Mouse (Mus musculus) small intestine, adult 2 months (tissue): ENCODE measurements around the gene Uvrag. TPM values are rescaled to one million over a fixed set of nuclear protein-coding genes. Genes with fewer than 3 reads are reported as not detected.

ENCODE experiments used
- H3K27ac ChIP-seq: fragments of 200-500 bp; 2 replicates; pipeline ENCODE4 v1.5.1; 2012; ENCODE audit warnings: low read depth, low read length, control low read depth, inconsistent platforms; ENCODE audit not compliant: insufficient read depth
- H3K27me3 ChIP-seq: fragments of 200-500 bp; 2 replicates; pipeline ENCODE4 v1.6.1; 2012; ENCODE audit warnings: mild to moderate bottlenecking, moderate library complexity, low read length, inconsistent platforms; ENCODE audit not compliant: control insufficient read depth, insufficient read depth
- H3K36me3 ChIP-seq: fragments of 200-500 bp; 2 replicates; pipeline ENCODE4 v1.6.1; 2012; ENCODE audit warnings: mild to moderate bottlenecking, low read length, control low read depth, inconsistent platforms; ENCODE audit not compliant: control insufficient read depth, insufficient read depth
- H3K4me1 ChIP-seq: fragments of 200-500 bp; 2 replicates; pipeline ENCODE4 v1.6.1; 2012; ENCODE audit warnings: low read length, inconsistent platforms, mixed read lengths; ENCODE audit not compliant: control insufficient read depth, insufficient read depth, insufficient read length
- H3K4me3 ChIP-seq: fragments of 200-500 bp; 2 replicates; pipeline ENCODE4 v1.5.1; 2012; ENCODE audit warnings: low read depth, mild to moderate bottlenecking, control low read depth, inconsistent platforms, low read length, moderate library complexity
- CTCF ChIP-seq: fragments of 200-500 bp; IDR thresholded peaks from 2 replicates; pipeline ENCODE4 v1.5.1; 2012; ENCODE audit warnings: low read depth, mild to moderate bottlenecking, control low read depth, inconsistent platforms, low read length, moderate library complexity, mixed read lengths; ENCODE audit not compliant: insufficient replicate concordance, insufficient read length; ENCODE audit errors: extremely low read depth
- POLR2A ChIP-seq: fragments of 200-500 bp; IDR thresholded peaks from 2 replicates; pipeline ENCODE4 v1.6.1; 2012; ENCODE audit warnings: low read depth, mild to moderate bottlenecking, control low read depth, inconsistent platforms, low read length, moderate library complexity
- WGBS: fragments of 180-500 bp; shearing (Covaris S2); methylation state at CpG from one replicate; pipeline ENCODE4 v1.1.7; 2018; 5-methylcytosine and 5-hydroxymethylcytosine counted together
- polyA plus RNA-seq: library from polyadenylated mRNA; depleted of rRNA; stranded (reverse); fragments of >200 nt; gene quantifications from 2 replicates; pipeline ENCODE4 v1.2.3, GENCODE M21; 2012

Uvrag gene
- polyA plus RNA-seq, 1 experiment = 28.2 TPM

DNA sequence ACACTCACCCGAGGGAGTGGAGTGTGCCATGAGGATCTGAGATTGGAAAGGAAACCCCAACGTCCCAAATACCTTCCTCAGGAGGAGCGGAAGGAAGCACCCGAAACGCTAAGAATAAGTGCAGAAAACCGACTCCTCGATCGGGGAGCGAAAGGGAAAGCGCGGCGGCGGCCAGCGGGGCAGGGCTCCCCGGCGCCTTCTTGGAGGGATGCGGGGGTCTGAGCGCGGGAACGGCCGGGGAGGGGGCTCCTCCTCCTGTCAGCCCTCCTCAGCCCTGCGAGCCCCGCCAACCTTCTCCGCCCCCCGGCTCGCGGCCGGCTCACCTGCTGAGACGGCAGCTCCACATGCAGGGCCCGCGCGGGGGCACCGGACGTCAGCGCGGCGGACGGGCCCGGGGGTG, 430 bp downstream of the Uvrag start:
- WGBS = under 1% methylated on average over 39 of the region's 39 CpGs
- TF ChIP-seq CTCF = no peak
- TF ChIP-seq POLR2A = no peak
- Histone ChIP-seq H3K36me3 (no peaks in the 10 kb centered on the region), H3K4me1 (peaks cover 7% of the 10 kb centered on the region; the same call in 1 of the 2 replicates), H3K4me3 (peak overlapping the region; percentile 90), H3K27me3 (no peaks in the 10 kb centered on the region), H3K27ac (peak overlapping the region; percentile 77)

DNA sequence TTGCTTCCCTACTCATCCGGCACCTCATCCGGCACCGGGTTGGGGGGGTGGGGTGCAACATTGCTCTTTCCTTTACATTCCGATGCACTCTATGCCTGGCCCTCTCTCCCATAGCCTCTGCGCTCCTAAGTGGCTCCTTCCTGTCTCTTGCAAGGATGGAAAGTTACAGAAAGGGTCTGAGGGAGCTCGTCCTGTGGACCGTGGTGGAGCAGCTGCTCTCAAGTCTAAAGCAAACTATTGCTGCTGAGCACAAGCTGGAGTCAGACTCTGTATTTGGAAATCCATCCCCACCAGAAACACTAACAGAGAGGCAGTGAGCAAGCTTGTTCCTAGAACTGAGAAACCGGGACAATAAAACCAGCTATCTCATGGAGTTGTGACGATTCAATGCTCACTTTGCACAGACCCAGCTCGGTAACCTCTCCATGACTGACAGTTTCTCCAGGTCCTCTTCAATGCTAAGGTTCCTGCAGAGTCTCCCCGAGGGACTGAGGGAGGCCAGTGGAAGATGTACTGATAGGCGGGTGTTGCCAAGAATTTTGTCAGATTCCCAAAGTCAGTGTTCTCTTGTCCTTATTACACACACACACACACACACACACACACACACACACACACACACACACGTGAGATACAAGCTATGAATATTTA, 975 bp downstream of the Uvrag start:
- peak overlapping the region; percentile 90 for H3K4me3 ChIP-seq
- peak overlapping the region; percentile 77 for H3K27ac ChIP-seq
- H3K36me3 ChIP-seq = no peaks in the 10 kb centered on the region
- TF ChIP-seq CTCF (no peak), POLR2A (no peak)
- peaks cover 7% of the 10 kb centered on the region; the same call in 1 of the 2 replicates for H3K4me1 ChIP-seq
- H3K27me3 ChIP-seq = no peaks in the 10 kb centered on the region
- 1% methylated on average over 13 of the region's 13 CpGs for whole genome bisulfite sequencing

DNA sequence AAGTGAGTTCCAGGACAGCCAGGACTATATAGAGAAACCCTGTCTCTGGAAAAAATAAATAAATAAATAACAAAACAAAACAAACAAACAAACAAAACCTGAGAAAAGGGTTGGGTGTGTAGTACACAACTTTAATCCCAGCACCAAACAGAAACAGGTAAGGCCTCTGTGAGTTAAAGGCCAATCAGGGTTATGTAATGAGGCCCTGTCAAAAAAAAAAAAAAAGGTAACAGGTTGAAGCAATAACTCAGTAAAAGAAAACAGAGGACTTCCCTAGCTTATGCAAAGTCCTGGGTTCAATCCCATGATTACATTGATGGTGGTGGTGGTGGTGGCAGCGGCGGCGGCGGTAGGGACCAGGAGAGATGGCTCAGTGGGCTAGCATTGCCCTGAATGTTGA, 3.4 kb downstream of the Uvrag start:
- 95% methylated on average over 4 of the region's 4 CpGs for WGBS
- no peak overlapping the region for H3K4me3 ChIP-seq
- H3K27ac ChIP-seq = no peak overlapping the region
- TF ChIP-seq POLR2A (no peak), CTCF (no peak)
- no peaks in the 10 kb centered on the region for H3K36me3 ChIP-seq
- no peaks in the 10 kb centered on the region for H3K27me3 ChIP-seq
- peaks cover 7% of the 10 kb centered on the region; the same call in 1 of the 2 replicates for H3K4me1 ChIP-seq

DNA sequence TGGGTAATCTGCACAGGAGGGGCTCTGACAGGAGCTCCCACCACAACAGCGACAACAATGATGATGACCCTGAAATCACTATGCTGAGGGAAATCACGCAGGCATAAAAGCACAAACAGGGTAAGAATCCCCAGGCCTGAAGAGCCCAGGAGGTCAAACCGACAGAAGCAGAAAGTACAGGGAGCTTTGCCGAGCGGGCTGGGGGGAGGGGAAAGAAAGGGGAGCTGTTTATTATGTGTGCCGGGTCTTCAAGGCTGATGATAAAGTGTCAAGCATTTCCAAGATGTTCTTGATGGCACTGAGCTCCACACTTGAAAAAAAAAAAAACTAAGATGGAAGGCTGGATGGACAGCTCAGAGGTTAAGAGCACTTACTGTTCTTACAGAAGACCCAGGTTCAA, 4.2 kb downstream of the Uvrag start:
- Histone ChIP-seq H3K4me3 (no peak overlapping the region), H3K27me3 (no peaks in the 10 kb centered on the region), H3K4me1 (peaks cover 7% of the 10 kb centered on the region; the same call in 1 of the 2 replicates), H3K36me3 (no peaks in the 10 kb centered on the region), H3K27ac (no peak overlapping the region)
- WGBS = 75% methylated on average over 6 of the region's 6 CpGs
- TF ChIP-seq CTCF = no peak
- no peak for TF ChIP-seq POLR2A

DNA sequence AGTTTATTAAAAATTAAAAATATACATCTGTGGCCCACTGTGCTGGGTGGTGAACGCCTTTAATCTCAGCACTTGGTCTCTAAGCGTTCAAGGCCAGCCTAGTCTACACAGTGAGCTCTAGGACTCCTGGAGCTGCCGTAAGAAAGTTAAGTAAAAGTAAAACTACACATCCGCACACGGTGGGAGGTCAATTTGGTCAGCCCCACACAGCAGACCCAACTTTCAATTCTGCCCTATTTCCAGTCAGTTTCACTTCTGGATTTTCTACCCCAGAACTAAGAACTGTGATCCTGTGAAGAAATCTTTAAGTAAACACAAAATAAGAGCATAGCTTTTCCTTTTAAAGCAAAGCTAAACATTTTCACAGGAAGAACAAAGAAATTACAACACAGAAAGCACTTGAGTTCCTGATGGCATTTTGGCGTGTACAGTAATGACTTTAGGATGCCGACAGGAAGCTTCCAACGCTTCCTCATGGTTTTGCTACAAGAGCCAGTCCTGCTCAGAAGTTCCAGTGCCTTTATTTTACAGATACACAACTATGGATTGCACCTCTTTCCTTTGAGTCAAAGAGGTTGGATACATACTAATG, 7.0 kb downstream of the Uvrag start:
- no peak for TF ChIP-seq POLR2A
- no peak for TF ChIP-seq CTCF
- H3K4me1 ChIP-seq = peaks cover 12% of the 10 kb centered on the region
- peak overlapping the region; percentile 32 for H3K27ac ChIP-seq
- 72% methylated on average over 8 of the region's 8 CpGs for WGBS
- no peaks in the 10 kb centered on the region for H3K27me3 ChIP-seq
- H3K4me3 ChIP-seq = no peak overlapping the region
- no peaks in the 10 kb centered on the region for H3K36me3 ChIP-seq

DNA sequence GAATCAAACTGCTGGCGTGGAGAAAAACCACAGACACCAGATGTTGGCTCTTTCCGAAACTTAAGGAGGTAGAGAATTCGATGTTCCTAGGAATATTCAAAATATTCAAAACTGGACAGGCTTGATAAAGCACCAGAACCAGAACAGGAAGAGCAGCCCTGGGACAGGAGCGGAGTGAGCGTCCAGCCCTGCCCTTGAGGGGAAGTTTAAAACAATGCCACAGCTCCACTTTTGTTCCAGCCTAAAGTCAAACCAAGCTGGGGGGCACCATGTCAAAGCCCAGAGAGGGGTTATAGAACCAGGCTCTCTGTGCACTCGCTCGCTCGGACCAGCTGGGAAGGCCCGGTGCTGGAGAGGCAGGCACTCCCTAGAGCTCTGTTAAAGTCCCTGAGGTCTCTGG, 8.3 kb downstream of the Uvrag start:
- Histone ChIP-seq H3K27me3 (no peaks in the 10 kb centered on the region), H3K4me1 (peaks cover 20% of the 10 kb centered on the region), H3K36me3 (no peaks in the 10 kb centered on the region), H3K4me3 (no peak overlapping the region), H3K27ac (peak overlapping the region; percentile 45; the same call in 1 of the 2 replicates)
- TF ChIP-seq POLR2A (no peak), CTCF (no peak)
- 74% methylated on average over 9 of the region's 9 CpGs for WGBS

DNA sequence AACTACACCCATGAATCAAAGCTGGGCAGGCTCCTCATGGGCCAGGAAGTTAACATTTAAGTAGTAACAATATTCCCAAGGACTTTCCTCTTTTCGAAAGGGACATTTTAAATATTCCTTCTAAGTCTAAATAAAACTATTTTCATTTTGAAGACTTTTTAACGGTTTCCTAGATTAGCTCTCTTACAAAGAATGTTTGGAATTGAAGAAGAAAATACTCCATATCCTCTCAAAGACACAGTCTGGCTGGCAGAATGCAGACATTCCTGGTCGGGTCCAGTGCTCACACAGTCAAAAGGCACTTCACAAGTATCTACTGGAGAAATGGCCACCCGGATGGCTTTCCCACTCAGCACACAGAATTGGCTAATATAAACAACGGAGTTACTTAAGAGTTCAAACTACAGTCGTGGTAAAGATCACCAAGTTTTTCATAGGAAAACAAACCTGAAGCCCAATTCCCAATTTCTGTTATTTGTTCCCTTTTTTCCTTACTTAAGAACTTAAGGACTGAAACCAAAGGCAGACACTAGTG, 9.1 kb downstream of the Uvrag start:
- H3K4me1 ChIP-seq = peaks cover 24% of the 10 kb centered on the region
- H3K27ac ChIP-seq = no peak overlapping the region
- WGBS = 65% methylated on average over 6 of the region's 6 CpGs
- no peaks in the 10 kb centered on the region for H3K36me3 ChIP-seq
- no peak overlapping the region for H3K4me3 ChIP-seq
- no peak for TF ChIP-seq CTCF
- TF ChIP-seq POLR2A = no peak
- H3K27me3 ChIP-seq = no peaks in the 10 kb centered on the region
